Mouse (Mus musculus) C2C12 (cell line): Measurements from ENCODE around the gene Cib1. TPM values are rescaled to one million over a fixed set of nuclear protein-coding genes. Genes with fewer than 3 reads are reported as not detected.

ENCODE experiments used
- H3K27me3 ChIP-seq: one replicate; pipeline ENCODE4 v1.6.1; 2011; ENCODE audit not compliant: control insufficient read depth, insufficient read depth, insufficient read length
- H3K36me3 ChIP-seq: one replicate; pipeline ENCODE4 v1.6.1; 2011; ENCODE audit not compliant: control insufficient read depth, insufficient read depth
- H3K4me3 ChIP-seq: one replicate; pipeline ENCODE4 v1.5.1; 2011; ENCODE audit warnings: mild to moderate bottlenecking, control low read depth; ENCODE audit not compliant: poor library complexity, insufficient read depth, severe bottlenecking
- H3K79me2 ChIP-seq: one replicate; pipeline ENCODE4 v1.6.1; 2011; ENCODE audit not compliant: control insufficient read depth, insufficient read depth
- H3K79me3 ChIP-seq: one replicate; pipeline ENCODE4 v1.6.1; 2011; ENCODE audit warnings: low read depth, control low read depth
- H3ac ChIP-seq: one replicate; pipeline ENCODE3; 2011; ENCODE audit warnings: low read depth; ENCODE audit not compliant: control insufficient read depth, insufficient read length
- CEBPB ChIP-seq: IDR thresholded peaks from one replicate; pipeline ENCODE4 v1.6.1; 2011; ENCODE audit warnings: low read depth, mild to moderate bottlenecking, control low read depth, moderate library complexity
- CTCF ChIP-seq: IDR thresholded peaks from one replicate; pipeline ENCODE4 v1.5.1; 2011; ENCODE audit not compliant: control insufficient read depth, insufficient read depth, insufficient read length
- FOSL1 ChIP-seq: IDR thresholded peaks from one replicate; pipeline ENCODE4 v1.8.0; 2011; ENCODE audit warnings: mild to moderate bottlenecking, low read length; ENCODE audit not compliant: poor library complexity, insufficient read depth, severe bottlenecking
- MAX ChIP-seq: IDR thresholded peaks from one replicate; pipeline ENCODE4 v1.6.1; 2011; ENCODE audit warnings: mild to moderate bottlenecking, control low read depth
- MYOD1 ChIP-seq: IDR thresholded peaks from one replicate; pipeline ENCODE4 v1.6.1; 2011; ENCODE audit warnings: low read depth; ENCODE audit not compliant: control insufficient read depth, insufficient read length
- MYOG ChIP-seq: IDR thresholded peaks from one replicate; pipeline ENCODE4 v1.6.1; 2011; ENCODE audit not compliant: control insufficient read depth, insufficient read length; ENCODE audit errors: extremely low read depth
- USF1 ChIP-seq: IDR thresholded peaks from one replicate; pipeline ENCODE4 v1.6.1; 2011; ENCODE audit warnings: low read depth, mild to moderate bottlenecking, control low read depth, moderate library complexity
- polyA plus RNA-seq: library from polyadenylated mRNA; unstranded; fragments of >200 nt; fragmentation: generic; extraction: Trizol; gene quantifications from one replicate; pipeline ENCODE4 v1.2.1, GENCODE M21; 2012; ENCODE audit warnings: missing spikeins

The Cib1 gene
- polyA plus RNA-seq, 1 experiment = 131 TPM

- Histone ChIP-seq H3K4me3 (no peak overlapping the region), H3K79me2 (peaks cover 20% of the 10 kb centered on the region), H3ac (no peak overlapping the region), H3K36me3 (peaks cover 61% of the 10 kb centered on the region), H3K79me3 (peaks cover 9% of the 10 kb centered on the region), H3K27me3 (no peaks in the 10 kb centered on the region)
- TF ChIP-seq FOSL1 (no peak), MYOG (no peak)
Measured at GRCm38 (mm10) chr7:80216566-80216965, 16.0 kb downstream of the Cib1 start.

- Histone ChIP-seq H3K79me3 (peaks cover 19% of the 10 kb centered on the region), H3K27me3 (no peaks in the 10 kb centered on the region), H3K36me3 (peaks cover 51% of the 10 kb centered on the region), H3K4me3 (no peak overlapping the region), H3ac (peak overlapping the region; percentile 32), H3K79me2 (peaks cover 31% of the 10 kb centered on the region)
- TF ChIP-seq FOSL1 (no peak), CTCF (peak; percentile 75), USF1 (no peak), MAX (no peak), MYOD1 (no peak)
Measured at GRCm38 (mm10) chr7:80215398-80215797, 17.2 kb downstream of the Cib1 start.

- Histone ChIP-seq H3K79me2 (peaks cover 41% of the 10 kb centered on the region), H3K27me3 (no peaks in the 10 kb centered on the region), H3ac (no peak overlapping the region), H3K79me3 (peaks cover 29% of the 10 kb centered on the region), H3K36me3 (peaks cover 43% of the 10 kb centered on the region), H3K4me3 (no peak overlapping the region)
- TF ChIP-seq MYOG = no peak
Measured at GRCm38 (mm10) chr7:80214459-80214858, 18.2 kb downstream of the Cib1 start.

GRCm38 (mm10) chr7:80213604-80214003 lies 19.0 kb downstream of the Cib1 start:
- peaks cover 37% of the 10 kb centered on the region for H3K79me3 ChIP-seq
- no peak overlapping the region for H3ac ChIP-seq
- H3K4me3 ChIP-seq = no peak overlapping the region
- H3K27me3 ChIP-seq = no peaks in the 10 kb centered on the region
- H3K36me3 ChIP-seq = peaks cover 35% of the 10 kb centered on the region
- TF ChIP-seq MYOG (no peak), CTCF (no peak), USF1 (no peak), MYOD1 (no peak), MAX (no peak)
- H3K79me2 ChIP-seq = peaks cover 49% of the 10 kb centered on the region

GRCm38 (mm10) chr7:80210982-80211381 lies 21.6 kb downstream of the Cib1 start:
- Histone ChIP-seq H3K36me3 (peaks cover 16% of the 10 kb centered on the region), H3K79me2 (peaks cover 75% of the 10 kb centered on the region), H3ac (no peak overlapping the region), H3K27me3 (no peaks in the 10 kb centered on the region), H3K4me3 (no peak overlapping the region), H3K79me3 (peaks cover 60% of the 10 kb centered on the region)
- TF ChIP-seq FOSL1 (no peak), CEBPB (no peak), USF1 (no peak), MYOG (no peak), MYOD1 (no peak)

GRCm38 (mm10) chr7:80209669-80210068 lies 22.9 kb downstream of the Cib1 start:
- Histone ChIP-seq H3K4me3 (no peak overlapping the region), H3K27me3 (no peaks in the 10 kb centered on the region), H3K79me2 (peaks cover 83% of the 10 kb centered on the region), H3K79me3 (peaks cover 72% of the 10 kb centered on the region), H3K36me3 (peaks cover 16% of the 10 kb centered on the region), H3ac (no peak overlapping the region)
- TF ChIP-seq USF1 (no peak), FOSL1 (no peak), MYOD1 (no peak), CEBPB (no peak), MYOG (no peak), CTCF (no peak), MAX (no peak)
